Mouse (Mus musculus): ENCODE results near the gene Tbc1d8. TPM values are rescaled to one million over a fixed set of nuclear protein-coding genes. Genes with fewer than 3 reads are reported as not detected.

The Tbc1d8 gene
- total and polyA plus RNA-seq, 3 experiments = 0.16 to 1.4 (median 0.81) TPM

DNA sequence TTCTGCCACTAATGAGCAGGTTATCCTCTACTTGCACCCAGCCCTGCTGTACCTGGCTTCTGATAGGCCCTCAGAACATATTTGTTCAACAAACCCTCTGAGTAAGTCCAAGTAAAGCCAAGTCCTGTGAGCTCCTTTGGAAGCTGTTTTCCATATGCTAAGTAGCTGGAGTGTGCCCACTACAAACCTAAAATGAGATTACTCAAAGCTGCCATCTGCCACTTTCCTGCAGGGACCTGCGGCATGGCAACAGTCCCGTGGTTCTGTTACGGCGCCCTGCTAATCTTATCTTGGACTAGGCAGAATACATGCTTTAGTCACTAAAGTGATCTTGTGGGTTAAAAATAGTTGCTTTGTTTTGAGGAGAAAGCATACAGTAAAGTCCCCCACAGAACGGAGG lies 32.4 kb downstream of the Tbc1d8 start:
- TF ChIP-seq MAZ (IDR thresholded peaks at IDR 0.05; ENCODE audit: low read depth, low read length) (no peak), MEF2A (IDR thresholded peaks at IDR 0.05; ENCODE audit: borderline replicate concordance, low read depth, low read length) (no peak), USF1 (IDR thresholded peaks at IDR 0.05; ENCODE audit: low read depth, low read length) (no peak), SMC3 (IDR thresholded peaks at IDR 0.05; ENCODE audit: low read depth, low read length) (no peak), PAX5 (IDR thresholded peaks at IDR 0.05; ENCODE audit: low read length) (no peak), EP300 (IDR thresholded peaks at IDR 0.05; ENCODE audit: low read length) (no peak), MXI1 (IDR thresholded peaks at IDR 0.05; ENCODE audit: low read depth, low read length) (no peak), IRF4 (IDR thresholded peaks at IDR 0.05; ENCODE audit: low read depth, low read length) (no peak), HCFC1 (IDR thresholded peaks at IDR 0.05; ENCODE audit: low read depth, low read length) (no peak), JUND (conservative IDR thresholded peaks at IDR 0.05; ENCODE audit: low read depth, low read length) (no peak)
- Histone ChIP-seq H3K27me3 (replicated peaks) (no peaks in the 10 kb centered on the region), H3K9ac (ENCODE audit: insufficient read depth, low read depth) (no peak overlapping the region), H3K36me3 (replicated peaks in 1 of 2; ENCODE audit: control insufficient read depth in 1 of 2, insufficient read depth in 1 of 2, low read length in 1 of 2) (no peaks in the 10 kb centered on the region), H3K9me3 (replicated peaks; ENCODE audit: low read length) (no peaks in the 10 kb centered on the region), H3K4me3 (replicated peaks in 1 of 3; ENCODE audit: low read depth in 2 of 3, low read length in 2 of 3, poor library complexity in 1 of 3) (no peak overlapping the region), H3K4me2 (ENCODE audit: insufficient read depth, low read depth, poor library complexity, severe bottlenecking) (no peak overlapping the region), H3K79me2 (replicated peaks; ENCODE audit: control insufficient read depth, extremely low read depth, insufficient read depth, poor library complexity, severe bottlenecking) (no peaks in the 10 kb centered on the region), H3K27ac (ENCODE audit: insufficient read depth, low read depth) (no peak overlapping the region), H3K4me1 (ENCODE audit: control insufficient read depth in 1 of 2, insufficient read depth in 2 of 2) (peaks cover 3 to 8% of the 10 kb centered on the region in 2 experiments; a peak in 1 of 4 replicates)
- dilution Hi-C loops (cut with MboI; ENCODE audit: extremely low pct_ligation_motif_present, extremely low pct_unique_long_range_greater_than_20kb, low sequenced_read_pairs) = no loop called here
- in situ Hi-C loops (cut with MboI; ENCODE audit: low pct_ligation_motif_present, low pct_unique_long_range_greater_than_20kb, low sequenced_read_pairs) = no loop called here
- no peak for DNase-seq (ENCODE audit: extremely low read depth)

DNA sequence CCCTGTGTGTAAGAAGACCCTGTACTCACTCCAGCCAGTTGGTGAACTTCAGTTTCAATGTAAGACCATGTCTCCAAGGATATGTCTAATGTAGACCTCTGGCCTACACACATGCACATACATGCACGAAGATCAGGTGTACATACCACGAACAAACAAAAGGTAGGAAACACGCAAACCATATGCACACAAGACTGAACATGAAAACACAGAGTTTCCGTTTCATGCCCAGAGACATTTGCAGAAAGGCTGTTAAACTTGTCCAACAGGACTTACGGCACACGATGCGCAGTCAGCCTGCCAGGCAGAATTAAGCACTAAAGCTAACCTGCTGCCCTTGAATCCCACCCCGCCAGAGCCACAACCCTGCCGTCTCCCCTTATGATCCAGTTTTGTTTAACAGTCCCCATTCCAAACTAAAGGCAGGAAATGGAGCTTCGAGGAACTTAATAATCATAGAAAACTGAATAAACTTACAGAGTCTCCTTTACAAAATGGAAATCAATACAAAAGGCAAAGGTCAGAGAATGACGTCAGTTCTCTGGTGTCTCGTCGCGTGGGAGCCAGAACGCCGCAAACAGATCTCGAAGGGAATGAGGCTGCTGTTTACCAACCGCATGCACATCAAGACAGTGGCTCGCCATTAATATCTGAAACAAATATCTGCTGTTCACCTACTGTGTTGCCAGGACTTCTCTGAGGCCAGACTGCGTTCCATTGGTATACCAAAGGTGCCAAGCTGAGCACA lies 33.1 kb downstream of the Tbc1d8 start:
- TF ChIP-seq SMC3 (IDR thresholded peaks at IDR 0.05; ENCODE audit: low read depth, low read length) (no peak), CHD2 (IDR thresholded peaks at IDR 0.05; ENCODE audit: low read length) (no peak), RCOR1 (conservative IDR thresholded peaks at IDR 0.05; ENCODE audit: low read depth, low read length) (no peak), USF2 (conservative IDR thresholded peaks at IDR 0.05; ENCODE audit: low read depth, low read length) (no peak), EP300 (IDR thresholded peaks at IDR 0.05; ENCODE audit: low read length) (no peak), CTCF (conservative IDR thresholded peaks at IDR 0.05 in 1 of 2, IDR thresholded peaks at IDR 0.05 in 1 of 2; ENCODE audit: low read depth in 2 of 2, low read length in 2 of 2) (no peak), TCF12 (IDR thresholded peaks at IDR 0.05; ENCODE audit: low read depth, low read length) (no peak), ZC3H11A (IDR thresholded peaks at IDR 0.05; ENCODE audit: low read depth, low read length) (no peak), ZNF384 (IDR thresholded peaks at IDR 0.05; ENCODE audit: low read depth, low read length) (no peak), UBTF (IDR thresholded peaks at IDR 0.05; ENCODE audit: low read depth, low read length) (no peak), JUND (conservative IDR thresholded peaks at IDR 0.05; ENCODE audit: low read depth, low read length) (no peak), ELF1 (IDR thresholded peaks at IDR 0.05; ENCODE audit: low read depth, low read length) (no peak)
- Histone ChIP-seq H3K27ac (ENCODE audit: insufficient read depth, low read depth) (no peak overlapping the region), H3K9me3 (replicated peaks; ENCODE audit: low read length) (no peaks in the 10 kb centered on the region), H3K4me2 (ENCODE audit: insufficient read depth, low read depth, poor library complexity, severe bottlenecking) (no peak overlapping the region), H3K9ac (ENCODE audit: insufficient read depth, low read depth) (no peak overlapping the region), H3K27me3 (replicated peaks) (no peaks in the 10 kb centered on the region), H3K4me3 (replicated peaks in 1 of 3; ENCODE audit: low read depth in 2 of 3, low read length in 2 of 3, poor library complexity in 1 of 3) (no peak overlapping the region), H3K4me1 (ENCODE audit: control insufficient read depth in 1 of 2, insufficient read depth in 2 of 2) (peaks cover 3 to 8% of the 10 kb centered on the region in 2 experiments; a peak in 1 of 4 replicates), H3K36me3 (replicated peaks in 1 of 2; ENCODE audit: control insufficient read depth in 1 of 2, insufficient read depth in 1 of 2, low read length in 1 of 2) (no peaks in the 10 kb centered on the region), H3K79me2 (replicated peaks; ENCODE audit: control insufficient read depth, extremely low read depth, insufficient read depth, poor library complexity, severe bottlenecking) (no peaks in the 10 kb centered on the region)
- in situ Hi-C loops (cut with MboI; ENCODE audit: low pct_ligation_motif_present, low pct_unique_long_range_greater_than_20kb, low sequenced_read_pairs) = no loop called here
- dilution Hi-C loops (cut with MboI; ENCODE audit: extremely low pct_ligation_motif_present, extremely low pct_unique_long_range_greater_than_20kb, low sequenced_read_pairs) = no loop called here
- no peak for DNase-seq (ENCODE audit: extremely low read depth)

Measured in CH12.LX (cell line).